Mouse (Mus musculus): ENCODE results near the gene Fgr.

The Fgr gene

DNA sequence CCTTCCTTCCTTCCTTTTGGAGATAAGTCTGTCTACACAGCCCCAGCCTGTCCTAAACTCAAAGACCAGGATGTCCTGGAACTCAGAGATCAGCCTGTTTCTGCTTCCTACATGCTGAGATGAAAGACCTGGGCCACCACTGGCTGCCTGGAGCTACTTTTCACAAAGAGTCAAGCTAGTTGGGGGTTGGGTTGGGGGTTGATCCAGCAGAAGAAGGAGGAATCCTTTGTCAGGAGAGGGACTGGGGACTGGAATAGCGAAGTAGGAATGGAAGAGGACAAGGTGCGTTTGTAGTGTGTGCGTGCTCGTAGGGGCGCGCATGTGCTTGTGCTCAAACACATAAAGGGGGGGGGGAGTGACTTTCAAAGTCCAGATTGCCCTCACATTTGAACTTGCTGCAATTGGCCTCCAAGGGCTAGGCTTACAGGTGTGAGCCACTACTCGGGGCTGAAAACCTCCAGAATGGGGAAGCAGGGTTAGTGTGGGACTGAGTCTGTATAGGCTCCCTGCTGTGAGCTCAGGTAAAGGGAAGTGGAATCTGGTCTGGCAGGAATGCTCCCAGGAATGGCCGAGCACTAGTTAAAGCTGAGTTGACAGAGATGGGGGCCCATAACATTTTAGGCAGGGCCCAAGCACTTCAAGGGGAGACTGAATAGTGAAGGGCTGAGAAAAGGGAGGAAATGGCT is 58.7 kb downstream of the Fgr start:
- in situ Hi-C loops (cut with MboI; ENCODE audit: low sequenced_read_pairs), result no loop called here

DNA sequence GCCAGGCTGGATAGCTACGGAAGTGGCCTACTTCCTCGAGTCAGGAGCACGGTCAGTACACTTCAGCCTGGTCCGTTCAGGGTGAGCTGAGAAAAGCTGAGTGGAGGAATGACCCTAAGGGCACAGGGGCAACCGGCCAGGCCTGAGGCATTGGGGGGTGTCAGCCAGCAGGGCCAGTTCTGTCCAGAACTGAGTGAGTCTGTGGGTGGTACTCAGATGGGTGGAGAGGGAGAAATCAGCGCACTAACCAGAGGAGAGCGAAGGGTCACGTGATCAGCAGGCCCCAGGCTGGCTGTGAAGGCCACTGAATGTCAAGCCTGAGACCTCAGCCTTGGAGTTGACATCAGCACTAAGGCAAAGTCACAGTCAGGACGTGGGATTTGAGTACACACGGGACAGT is 60.6 kb downstream of the Fgr start:
- in situ Hi-C loops (cut with MboI; ENCODE audit: low sequenced_read_pairs), result no loop called here

DNA sequence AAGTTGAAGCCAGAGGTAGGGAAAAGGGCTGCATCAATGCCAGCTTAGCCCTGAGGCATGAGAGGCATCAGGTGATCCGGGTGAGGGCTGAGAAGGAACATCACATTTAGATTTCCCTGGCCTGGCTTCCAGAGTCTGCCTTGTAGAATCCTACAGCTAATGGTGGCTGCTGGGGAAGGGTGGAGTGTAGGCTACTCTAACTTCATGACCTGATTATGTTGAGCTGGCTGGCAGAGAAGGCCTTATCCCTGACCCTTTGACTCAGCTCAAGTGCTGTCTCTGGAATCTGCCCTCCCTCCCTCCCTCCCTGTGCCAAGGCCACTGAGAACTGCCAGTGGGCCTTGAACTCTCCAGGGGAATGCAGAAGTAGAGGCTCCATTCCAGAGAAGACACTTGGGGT is 61.6 kb downstream of the Fgr start:
- in situ Hi-C loops (cut with MboI; ENCODE audit: low sequenced_read_pairs), result no loop called here

DNA sequence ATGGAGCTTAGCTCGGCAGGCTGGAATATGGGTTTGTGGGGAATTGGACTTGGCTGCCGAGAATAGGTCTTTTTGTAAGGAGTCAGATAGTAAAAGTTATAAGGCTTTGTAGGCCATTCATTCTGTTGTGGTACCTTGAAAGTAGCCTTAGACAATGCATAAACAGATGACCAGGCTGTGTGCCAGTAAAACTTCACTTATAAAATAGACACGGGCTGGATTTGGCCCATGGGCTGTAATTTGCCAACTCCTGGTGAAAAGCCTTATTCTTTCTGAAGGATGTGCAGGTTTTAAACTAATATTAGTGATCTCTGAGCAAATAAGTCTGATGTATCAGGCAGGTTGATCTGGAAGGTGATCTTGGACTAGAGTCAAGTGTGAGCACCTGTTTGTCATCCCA is 62.1 kb downstream of the Fgr start:
- in situ Hi-C loops (cut with MboI; ENCODE audit: low sequenced_read_pairs), result no loop called here

DNA sequence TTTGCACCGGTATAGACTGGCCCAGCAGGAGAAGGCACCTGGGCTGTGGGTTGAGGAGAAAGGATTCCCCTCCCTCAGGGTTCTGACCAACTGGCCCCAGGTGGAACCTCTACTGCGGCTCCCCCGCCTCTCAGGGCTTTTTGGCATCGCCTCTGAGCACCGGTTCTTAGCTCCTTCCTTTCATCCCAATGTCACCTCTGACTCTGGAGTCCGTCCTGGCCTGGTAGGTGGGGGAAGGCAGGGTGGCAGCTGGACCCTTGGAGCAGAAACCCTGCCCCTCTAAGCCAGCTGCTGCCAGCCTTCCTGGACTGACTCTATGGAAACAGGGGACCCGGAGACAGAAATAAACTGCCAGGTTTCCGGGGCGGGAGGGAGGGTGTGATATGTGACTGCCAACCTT is 63.4 kb downstream of the Fgr start:
- in situ Hi-C loops (cut with MboI; ENCODE audit: low sequenced_read_pairs), result no loop called here

DNA sequence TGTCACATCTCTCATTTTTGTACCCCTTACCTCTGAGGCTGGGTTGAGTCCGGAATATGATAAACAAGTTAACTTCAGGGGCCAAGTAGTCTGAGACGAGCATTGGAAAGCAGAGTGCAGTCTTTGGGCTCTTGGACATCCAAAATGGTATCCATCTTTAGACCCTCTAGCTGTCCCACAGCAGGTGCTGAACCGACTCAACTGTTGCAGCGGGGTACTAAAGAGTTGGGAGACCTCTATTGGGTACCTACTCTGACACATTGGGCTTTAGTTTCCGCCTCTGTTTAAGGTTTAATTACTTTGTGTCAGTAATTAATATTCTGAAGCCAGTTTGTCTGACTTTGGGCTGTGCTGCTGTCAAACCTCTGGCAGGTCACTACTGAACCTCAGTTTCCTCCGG is 63.9 kb downstream of the Fgr start:
- in situ Hi-C loops (cut with MboI; ENCODE audit: low sequenced_read_pairs), result no loop called here

DNA sequence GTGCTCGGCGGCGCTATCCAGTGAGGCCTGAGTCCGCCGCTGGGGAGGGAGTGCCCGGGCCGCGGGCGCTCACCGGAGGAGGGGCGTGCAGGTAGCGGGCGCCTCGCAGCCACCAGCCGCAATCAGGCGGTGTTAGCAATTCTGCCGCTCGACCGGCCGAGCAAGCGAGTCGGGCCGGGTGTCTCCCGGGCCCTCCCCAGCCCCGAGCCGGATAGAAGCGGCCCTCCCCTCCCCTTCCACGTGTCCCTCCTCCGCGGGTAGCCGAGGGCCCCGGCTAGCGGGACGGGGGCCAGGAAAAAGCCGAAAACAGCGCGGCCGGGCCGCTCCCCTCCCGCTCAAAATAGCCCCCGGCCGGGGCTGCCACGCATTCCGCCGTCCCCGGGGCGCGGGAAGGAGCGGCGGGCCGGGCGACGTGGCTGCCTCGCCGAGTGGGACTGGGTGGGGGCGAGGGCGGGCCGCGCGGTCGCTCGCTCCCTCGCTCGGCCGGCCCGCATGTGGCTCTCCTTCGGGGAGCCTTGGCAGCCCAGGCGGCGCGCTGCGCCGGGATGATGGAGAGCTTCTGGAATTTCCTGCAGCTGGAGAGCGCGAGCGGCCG is 64.7 kb downstream of the Fgr start:
- in situ Hi-C loops (cut with MboI; ENCODE audit: low sequenced_read_pairs), result no loop called here

DNA sequence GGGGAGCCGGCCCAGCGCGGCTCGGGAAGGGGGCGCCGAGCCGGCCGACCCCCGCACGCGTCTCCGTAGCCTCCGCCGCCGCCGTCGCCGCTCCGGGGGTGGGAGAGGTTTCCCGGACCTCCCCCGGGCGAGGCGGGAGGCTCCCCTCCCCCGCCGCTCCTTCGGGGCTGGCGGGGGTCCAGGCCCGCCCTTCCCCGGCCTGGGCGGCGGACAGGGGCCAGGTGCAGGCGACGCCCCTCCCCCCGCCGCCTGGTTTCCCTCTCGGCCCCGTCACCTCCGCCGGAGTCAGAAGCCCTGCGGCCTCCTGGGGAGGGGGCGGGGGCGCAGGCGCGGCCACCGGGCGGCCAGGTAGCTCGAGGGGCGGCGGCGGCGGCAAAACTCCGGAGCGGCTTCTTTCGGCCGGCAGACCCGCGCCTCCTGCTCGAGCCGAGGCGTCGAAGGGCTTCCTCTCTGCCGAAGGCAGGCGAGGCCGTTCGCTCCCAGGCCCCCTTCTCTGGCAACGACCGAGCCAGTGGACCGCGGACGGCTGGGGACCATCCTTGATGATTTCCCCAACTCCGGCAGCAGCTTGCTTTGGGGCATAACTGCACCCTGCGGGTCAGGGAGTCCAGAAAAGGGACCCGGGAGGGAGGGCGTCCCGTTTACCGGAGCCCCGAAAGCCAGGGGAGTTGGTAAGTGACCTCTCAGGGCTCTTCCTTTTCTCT is 65.4 kb downstream of the Fgr start:
- in situ Hi-C loops (cut with MboI; ENCODE audit: low sequenced_read_pairs), result no loop called here

DNA sequence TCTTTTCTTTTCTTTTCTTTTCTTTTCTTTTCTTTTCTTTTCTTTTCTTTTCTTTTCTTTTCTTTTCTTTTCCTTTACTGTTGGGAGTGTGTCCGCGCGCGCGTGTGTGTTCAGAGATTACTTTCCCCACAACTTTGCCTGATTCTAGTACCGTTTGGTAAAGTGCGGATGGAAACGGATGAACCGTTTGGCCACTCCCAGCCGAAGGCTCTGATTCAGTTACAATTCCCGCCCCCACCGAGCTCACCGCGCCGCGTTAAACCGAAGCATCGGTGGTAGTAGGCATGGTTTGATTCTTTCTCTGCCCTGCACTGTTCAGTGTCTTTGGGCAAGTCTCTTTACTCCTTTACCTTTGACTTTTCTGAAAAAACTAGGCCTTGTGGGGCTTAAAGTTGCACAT is 65.9 kb downstream of the Fgr start:
- in situ Hi-C loops (cut with MboI; ENCODE audit: low sequenced_read_pairs), result no loop called here

DNA sequence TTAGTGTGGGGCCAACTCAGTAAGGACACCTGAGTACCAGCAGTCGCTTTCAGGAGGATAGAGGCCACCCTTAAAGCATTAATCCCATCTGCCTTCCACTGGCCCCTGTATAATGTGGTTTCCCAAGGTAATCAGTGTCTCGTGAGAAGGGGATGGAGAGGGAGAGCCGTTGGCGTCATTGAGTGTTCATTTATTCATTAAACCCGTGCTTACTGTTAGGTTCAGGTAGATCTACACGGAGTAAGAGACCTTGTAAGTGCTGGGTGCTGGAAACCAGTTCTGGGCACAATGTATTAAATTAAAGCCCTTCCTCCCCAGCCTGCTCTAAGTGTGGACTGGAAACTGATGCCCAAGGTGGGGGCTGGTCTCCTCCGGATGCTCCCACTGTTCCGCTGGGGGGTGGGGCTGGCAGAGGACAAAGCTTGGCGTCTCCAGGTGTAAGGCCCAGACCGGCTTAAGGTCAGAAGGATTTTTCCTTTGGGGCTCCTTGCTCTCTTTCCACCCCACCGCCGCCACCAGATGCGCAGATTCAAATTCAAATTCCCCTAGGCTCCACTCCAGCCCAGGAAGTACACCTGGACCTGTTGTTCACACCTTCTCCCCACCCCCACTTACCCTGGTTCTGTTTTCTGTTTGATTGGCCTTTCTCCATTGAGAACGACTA is 66.5 kb downstream of the Fgr start:
- in situ Hi-C loops (cut with MboI; ENCODE audit: low sequenced_read_pairs), result no loop called here

DNA sequence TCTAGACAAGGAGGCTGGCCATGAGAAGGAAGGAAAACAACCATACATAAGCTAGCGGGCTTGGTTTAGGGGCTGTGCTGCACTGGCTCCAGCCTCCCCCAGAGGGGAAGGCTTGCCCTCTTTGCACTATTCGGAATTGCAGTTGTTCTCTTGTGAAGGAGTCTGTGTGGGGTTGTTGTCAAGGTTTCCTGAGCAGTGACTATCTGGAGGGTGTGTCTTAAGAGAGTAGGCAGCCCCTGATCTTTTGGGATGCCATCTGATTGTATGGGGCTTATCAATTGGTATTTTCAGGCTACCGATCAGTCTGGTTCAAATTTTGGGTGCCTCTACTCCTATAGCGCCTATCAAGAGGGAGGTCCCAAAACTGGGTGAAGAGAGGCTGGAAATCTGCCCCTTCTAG is 68.3 kb downstream of the Fgr start:
- in situ Hi-C loops (cut with MboI; ENCODE audit: low sequenced_read_pairs), result no loop called here

DNA sequence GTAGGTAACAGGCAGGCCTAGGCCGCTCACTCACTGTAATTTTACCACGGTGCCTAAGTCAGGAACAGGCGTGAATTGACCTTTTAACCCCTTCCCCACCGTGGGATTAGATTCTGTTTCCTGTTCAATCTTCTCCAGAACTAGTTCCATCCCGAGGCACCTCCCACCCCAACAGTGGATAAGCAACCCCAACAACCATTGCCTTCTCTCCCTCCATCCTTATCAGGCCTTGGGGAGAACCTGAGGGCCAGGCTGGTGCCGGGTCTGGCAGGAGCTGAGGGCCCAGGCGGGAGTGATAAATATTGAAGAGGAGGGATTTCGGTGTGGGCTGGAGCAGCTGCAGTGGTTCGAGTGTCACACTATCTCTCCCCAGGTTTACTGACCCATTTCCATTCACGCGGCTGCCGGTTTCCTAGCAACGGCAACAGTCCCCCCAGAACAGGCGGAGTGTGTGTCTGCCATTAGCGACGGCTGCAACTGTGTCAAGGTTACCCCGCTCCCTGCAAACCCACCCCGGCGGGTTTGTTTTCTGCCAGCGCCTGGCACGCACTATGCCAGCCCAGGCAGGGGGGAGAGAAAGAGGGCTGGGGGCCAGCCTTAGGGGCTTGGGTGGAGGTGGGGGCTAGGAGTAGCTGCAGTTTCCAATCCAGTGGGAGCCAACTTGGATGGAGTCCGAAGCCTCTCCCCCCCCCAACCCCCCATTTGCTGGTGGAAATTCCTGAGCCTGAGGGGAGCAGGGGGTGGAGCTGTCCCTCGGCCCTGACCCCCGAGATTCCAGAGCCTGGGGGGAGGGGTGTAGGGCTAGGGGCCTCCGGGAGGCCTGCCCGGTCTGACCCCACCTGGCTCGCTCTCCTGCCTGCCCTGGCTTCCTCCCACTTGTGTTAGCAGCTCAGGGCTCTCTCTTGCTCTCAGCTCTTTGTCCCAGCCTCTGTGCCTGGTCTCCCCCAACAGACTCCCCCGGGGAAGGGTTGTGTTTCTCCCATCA is 69.0 kb downstream of the Fgr start:
- in situ Hi-C loops (cut with MboI; ENCODE audit: low sequenced_read_pairs), result no loop called here

DNA sequence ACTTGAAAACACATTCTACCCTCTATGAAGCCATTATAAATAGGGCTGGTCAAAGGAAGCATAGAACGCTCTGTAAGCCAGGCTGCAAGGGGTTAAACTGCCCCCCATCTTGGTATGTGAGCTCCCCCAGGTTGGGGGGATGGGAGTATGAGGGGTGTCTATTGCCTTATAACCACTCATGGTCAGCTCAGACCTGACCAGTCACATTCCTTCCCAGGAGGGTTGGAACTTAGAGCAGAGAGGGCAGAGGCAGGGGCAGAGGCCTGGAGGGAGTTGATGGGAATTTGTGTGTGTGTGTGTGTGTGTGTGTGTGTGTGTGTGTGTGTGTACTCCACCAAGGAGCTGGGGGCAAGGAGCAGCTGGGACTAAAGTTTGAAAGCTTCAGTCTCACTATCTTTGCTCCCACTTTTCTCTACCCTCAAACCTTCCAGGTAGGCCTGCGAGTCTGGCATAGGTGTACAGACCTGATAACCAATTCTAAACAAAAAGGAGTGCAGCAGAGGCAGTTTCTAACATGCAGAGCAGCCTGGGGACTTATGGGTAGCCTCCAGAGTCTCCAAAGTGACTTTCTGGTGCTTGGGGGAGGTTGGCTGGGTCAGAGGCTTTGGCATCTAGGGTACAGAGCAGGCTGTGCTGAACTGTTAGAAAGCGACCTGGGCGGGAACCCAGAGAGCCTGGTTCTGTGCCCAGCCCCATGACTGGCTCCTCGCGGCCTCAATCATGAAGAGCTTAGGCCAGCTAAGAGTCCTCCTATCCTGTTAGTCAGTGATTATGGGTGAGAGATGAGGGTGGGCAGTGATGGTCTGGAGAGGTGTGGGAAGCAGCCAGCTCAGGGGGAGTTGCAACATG is 70.1 kb downstream of the Fgr start:
- in situ Hi-C loops (cut with MboI; ENCODE audit: low sequenced_read_pairs), result no loop called here

DNA sequence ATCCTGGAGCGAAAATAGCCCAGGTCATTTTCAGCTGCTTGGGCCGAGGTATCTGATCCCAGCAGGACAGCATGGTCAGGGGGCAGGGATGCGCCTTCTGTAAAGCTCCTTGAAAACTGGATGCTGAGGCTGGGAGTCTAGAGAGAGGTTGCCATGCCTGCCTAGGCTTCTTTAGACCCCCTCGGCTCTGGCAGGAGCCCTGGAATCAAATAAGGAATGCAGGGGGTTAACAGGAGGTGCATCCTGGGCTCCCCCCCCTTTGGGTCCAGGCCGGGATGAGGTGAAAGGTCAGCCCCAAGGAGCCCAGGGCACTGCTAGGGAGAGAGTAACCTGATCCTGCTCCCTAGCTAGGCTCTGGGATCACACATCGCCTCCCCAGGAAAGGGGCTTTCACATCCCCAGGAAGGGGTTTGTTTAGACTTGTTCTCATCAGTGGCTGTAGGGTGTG is 70.8 kb downstream of the Fgr start:
- in situ Hi-C loops (cut with MboI; ENCODE audit: low sequenced_read_pairs), result no loop called here

DNA sequence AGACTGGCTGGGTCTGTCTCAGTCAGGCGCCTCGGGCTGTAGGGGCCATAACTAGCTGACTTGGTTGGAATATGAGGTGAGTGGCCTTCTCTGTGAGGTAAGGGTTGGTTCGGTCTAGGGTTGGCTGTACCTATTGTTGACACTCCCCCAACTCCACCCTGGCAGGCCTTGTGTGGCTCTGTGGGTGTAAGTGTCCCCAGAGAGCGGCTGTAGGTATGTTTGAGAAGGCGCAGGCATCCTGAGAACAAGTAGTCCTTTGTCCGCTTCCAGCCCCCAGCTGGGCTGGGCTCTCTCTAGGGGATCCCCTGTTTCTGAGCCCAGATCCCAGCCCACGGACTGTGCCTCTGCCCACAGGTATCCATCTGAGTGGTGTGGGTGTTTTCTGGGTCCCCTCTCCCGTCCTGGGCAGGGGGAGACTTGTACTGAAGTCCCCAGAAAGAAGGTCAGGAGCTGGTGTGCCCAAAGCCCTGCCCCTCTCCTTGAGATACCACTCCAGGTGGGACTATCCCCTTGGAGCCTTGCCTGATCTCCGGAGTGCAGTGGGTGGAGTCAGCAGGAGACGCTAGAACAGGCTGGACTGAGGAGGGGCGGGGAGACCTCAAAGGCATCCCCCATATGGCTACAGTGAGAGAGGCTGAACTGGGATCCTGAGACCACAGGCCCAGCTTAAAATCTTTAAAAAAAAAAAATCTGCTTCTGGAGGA is 72.0 kb downstream of the Fgr start:
- in situ Hi-C loops (cut with MboI; ENCODE audit: low sequenced_read_pairs), result no loop called here

DNA sequence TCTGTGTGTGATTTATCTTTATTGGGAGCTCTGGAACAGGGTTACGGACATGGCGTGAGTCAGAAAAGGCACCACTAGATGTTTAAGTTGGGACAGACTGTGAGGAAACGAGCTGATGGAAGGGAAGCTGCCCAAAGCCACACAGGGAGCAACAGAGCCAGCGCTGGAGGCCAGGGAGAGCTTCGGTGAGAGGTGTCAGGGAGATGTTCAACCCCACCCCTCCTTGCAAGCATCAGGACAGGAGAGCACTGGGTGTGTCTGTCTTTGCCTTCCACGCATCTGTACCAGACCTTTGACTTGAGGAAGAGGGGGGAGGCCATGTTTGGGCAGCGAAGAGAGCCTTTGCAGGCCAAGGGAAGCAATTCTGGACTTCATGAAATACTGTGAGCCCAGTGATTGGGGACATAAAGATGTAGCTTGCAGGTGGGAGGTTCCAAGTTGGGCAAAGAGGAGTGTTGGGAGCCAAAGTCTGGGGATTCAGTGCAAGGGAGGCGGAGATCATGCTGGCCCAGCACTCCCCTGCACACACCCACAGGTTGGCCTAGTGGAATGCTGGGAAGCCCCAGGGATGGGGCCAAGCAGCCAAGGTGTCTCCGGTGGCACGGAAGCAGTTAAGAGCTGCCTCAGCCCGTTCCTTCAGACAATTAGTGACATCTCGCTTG is 72.9 kb downstream of the Fgr start:
- in situ Hi-C loops (cut with MboI; ENCODE audit: low sequenced_read_pairs), result no loop called here

DNA sequence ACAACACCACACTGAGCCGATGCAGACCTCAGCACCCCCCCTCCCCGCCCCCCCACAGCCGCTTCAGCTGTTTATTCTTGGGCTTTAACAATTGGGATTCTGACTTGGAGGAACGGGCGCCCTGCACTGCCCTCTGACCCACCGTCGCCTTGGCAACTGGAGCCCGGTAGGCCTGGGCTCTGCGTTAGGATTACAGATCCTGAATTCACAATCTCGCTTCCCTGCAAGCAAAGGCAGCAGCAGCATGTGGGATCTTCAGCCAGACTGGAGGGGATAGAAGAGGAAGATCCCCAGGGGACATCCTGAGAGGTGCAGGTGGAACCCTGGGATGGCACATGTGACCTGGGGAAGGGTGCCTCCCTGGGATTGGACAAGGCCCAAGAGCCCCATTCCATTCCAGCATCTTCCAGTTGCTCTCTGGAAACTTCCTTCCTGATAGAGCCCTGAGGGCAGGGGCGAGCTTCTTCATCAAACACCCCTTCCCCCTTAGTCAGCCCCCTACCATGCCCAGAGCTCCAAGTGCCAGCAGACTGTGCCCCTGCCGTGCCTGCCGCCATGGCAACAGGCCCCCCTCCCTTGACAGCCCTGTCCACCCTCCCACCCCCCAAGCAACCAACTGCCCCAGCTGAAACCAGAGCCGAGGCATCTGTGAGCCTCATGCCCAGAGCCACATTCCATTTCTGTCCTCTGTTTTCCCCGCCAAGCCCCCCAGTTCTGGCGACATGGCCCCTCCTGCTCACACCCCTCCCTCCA is 73.6 kb downstream of the Fgr start:
- in situ Hi-C loops (cut with MboI; ENCODE audit: low sequenced_read_pairs), result no loop called here

Data from CH12F3 (cell line).